In genomic region chr9:78075256-78075655, GRCm38 (mm10) we compare ENCODE assay signal across 39 mouse cellular contexts. TPM values are rescaled to one million over a fixed set of nuclear protein-coding genes. Genes with fewer than 3 reads are reported as not detected.
"Had no signal": no experiment of that assay in that cellular context is flagged by ENCODE, and none has a peak within 500 bp of the region (broad histone marks: within the 10 kb centered on the region; RNA-seq: fewer than 3 reads in every experiment).

No protein-coding gene starts in this region.

- H3K4me3 ChIP-seq: embryonic facial prominence, embryonic 10.5 days; embryonic facial prominence, embryonic 12.5 days; embryonic facial prominence, embryonic 13.5 days; embryonic facial prominence, embryonic 15.5 days; erythroblast, embryonic 14.5 days; forebrain, embryonic 10.5 days; forebrain, embryonic 12.5 days; forebrain, embryonic 13.5 days; forebrain, embryonic 15.5 days; gastrocnemius, adult 2 months; heart, adult 2 months had no signal

- H3K4me2 ChIP-seq: embryonic facial prominence, embryonic 12.5 days; embryonic facial prominence, embryonic 13.5 days; embryonic facial prominence, embryonic 15.5 days; forebrain, embryonic 12.5 days; forebrain, embryonic 13.5 days; forebrain, embryonic 15.5 days had no signal

- DNase-seq: cerebellum, adult 2 months; cerebellum, adult 8-10 months; cerebellum, adult 9-10 months; cerebellum, adult 9-11 months; cerebellum, postnatal 10 days; cerebellum, postnatal 14 days; cerebellum, postnatal 25 days; cerebellum, postnatal 36 days; embryo, embryonic 11 days; forebrain, postnatal 0 days; gastrocnemius, adult 2 months; gastrocnemius, postnatal 10 days; gastrocnemius, postnatal 14 days; gastrocnemius, postnatal 25 days; gastrocnemius, postnatal 36 days; heart, adult 18-20 months; heart, adult 2 months had no signal

- H3K36me3 ChIP-seq: embryonic facial prominence, embryonic 10.5 days; embryonic facial prominence, embryonic 12.5 days; embryonic facial prominence, embryonic 13.5 days; forebrain, embryonic 12.5 days; forebrain, embryonic 15.5 days had no signal

- ATAC-seq: forebrain, embryonic 13.5 days; forebrain, embryonic 14.5 days; forebrain, embryonic 15.5 days; forebrain, embryonic 16.5 days; forebrain, postnatal 0 days had no signal

- H3K9ac ChIP-seq: embryonic facial prominence, embryonic 12.5 days; embryonic facial prominence, embryonic 13.5 days; embryonic facial prominence, embryonic 15.5 days; forebrain, embryonic 12.5 days; forebrain, embryonic 13.5 days; forebrain, embryonic 15.5 days; forebrain, postnatal 0 days had no signal

- H3K4me1 ChIP-seq: embryonic facial prominence, embryonic 10.5 days; embryonic facial prominence, embryonic 12.5 days; embryonic facial prominence, embryonic 13.5 days; embryonic facial prominence, embryonic 15.5 days; forebrain, embryonic 10.5 days; forebrain, embryonic 12.5 days; forebrain, embryonic 13.5 days; forebrain, embryonic 15.5 days had no signal

- H3K9me3 ChIP-seq: embryonic facial prominence, embryonic 10.5 days; embryonic facial prominence, embryonic 12.5 days; embryonic facial prominence, embryonic 13.5 days; embryonic facial prominence, embryonic 15.5 days; forebrain, embryonic 10.5 days; forebrain, embryonic 12.5 days; forebrain, embryonic 13.5 days; forebrain, embryonic 15.5 days had no signal

- H3K27me3 ChIP-seq: embryonic facial prominence, embryonic 12.5 days; embryonic facial prominence, embryonic 13.5 days; embryonic facial prominence, embryonic 15.5 days; forebrain, embryonic 12.5 days; forebrain, embryonic 13.5 days; forebrain, embryonic 15.5 days had no signal

- H3K27ac ChIP-seq: embryonic facial prominence, embryonic 10.5 days; embryonic facial prominence, embryonic 12.5 days; embryonic facial prominence, embryonic 13.5 days; embryonic facial prominence, embryonic 15.5 days; forebrain, embryonic 10.5 days; forebrain, embryonic 12.5 days; forebrain, embryonic 13.5 days; forebrain, embryonic 15.5 days; gastrocnemius, adult 2 months; heart, adult 2 months had no signal

RNA-seq across cellular contexts. Expression of gene Gcm1, which starts 23.5 kb away (rescaled TPM):
- total RNA-seq: common myeloid progenitor, adult 5-6 weeks; forebrain, postnatal 0 days; gastrocnemius, adult 18-20 months; gastrocnemius, adult 2 months; gastrocnemius, adult 8-10 months; gastrocnemius, postnatal 10 days; gastrocnemius, postnatal 14 days; gastrocnemius, postnatal 25 days; gastrocnemius, postnatal 36 days; gastrocnemius, postnatal 4 days; granulocyte monocyte progenitor cell, adult 5-6 weeks; heart, adult 18-20 months; heart, adult 2 months; heart, adult 8-10 months had no signal
- polyA plus RNA-seq: cerebellum, adult 2 months; cortical plate, adult 2 months; embryonic facial prominence, embryonic 11.5 days; embryonic facial prominence, embryonic 15.5 days; erythroblast, embryonic 14.5 days; forebrain, embryonic 10.5 days; forebrain, embryonic 11.5 days; forebrain, embryonic 12.5 days; forebrain, embryonic 13.5 days; forebrain, embryonic 14.5 days; forebrain, embryonic 15.5 days; forebrain, embryonic 16.5 days; forebrain, postnatal 0 days; frontal cortex, adult 2 months; gonadal fat pad, adult 2 months; heart, adult 2 months had no signal
